Mouse (Mus musculus): ENCODE results near the gene Inip. TPM values are rescaled to one million over a fixed set of nuclear protein-coding genes. Genes with fewer than 3 reads are reported as not detected.

The Inip gene
- total RNA-seq (2023): 35.7 to 42.4 TPM (median 40.7 TPM) in 4 replicates

GRCm38 (mm10) chr4:59801489-59801888, at the start of gene Inip:
Gene Inip, minus strand, starts transcription at chr4:59801589.

GRCm38 (mm10) chr4:59805181-59805967, 4.0 kb upstream of the Inip start, which contains the start of gene Snx30:
Gene Snx30, plus strand, starts transcription at chr4:59805840.

Other genes with a start within 250 kb of the Inip start
- 19.2 to 22.6 TPM (median 20.1 TPM) in 4 replicates for gene Hsdl2, start 220.0 kb downstream of the Inip start, total RNA-seq (2023)
- gene E130308A19Rik, start 175.4 kb downstream of the Inip start, total RNA-seq (2023): 21.1 to 23.9 TPM (median 22.7 TPM) in 4 replicates
- gene Snx30, start 4.3 kb upstream of the Inip start, total RNA-seq (2023): 128 to 133 TPM (median 130 TPM) in 4 replicates
- not detected in 4 replicates for gene Slc46a2, start 113.5 kb upstream of the Inip start, total RNA-seq (2023)
- gene Mup4, start 159.1 kb upstream of the Inip start, total RNA-seq (2023): not detected in 4 replicates
- gene Mup6, start 162.7 kb upstream of the Inip start, total RNA-seq (2023): not detected in 4 replicates

Measured in B cell, adult 62 days (primary cell).